Mouse (Mus musculus) hindbrain, postnatal 0 days (tissue): ENCODE results near the gene Lrrc8d. TPM values are rescaled to one million over a fixed set of nuclear protein-coding genes. Genes with fewer than 3 reads are reported as not detected.
A peak's percentile ranks its signal among the peaks of the same experiment; 100 is the strongest.

ENCODE experiments used
- ATAC-seq: fragments of 200-750 bp; cut with Nextera tagmentation; 2 replicates; pipeline ENCODE4 v1.8.0; 2017; ENCODE audit warnings: mild to moderate bottlenecking, moderate TSS enrichment, moderate library complexity
- DNase-seq: peaks from one replicate; pipeline ENCODE4 v3.0.0-alpha.2; 2015; ENCODE audit warnings: low spot score
- H3K27ac ChIP-seq: fragments of 300-500 bp; sonication (generic); 2 replicates; pipeline ENCODE4 v1.5.1; 2014; ENCODE audit warnings: mild to moderate bottlenecking
- H3K27me3 ChIP-seq: fragments of 300-500 bp; sonication (generic); 2 replicates; pipeline ENCODE4 v1.6.1; 2014; ENCODE audit warnings: low read length, mixed read lengths; ENCODE audit not compliant: insufficient read depth
- H3K36me3 ChIP-seq: fragments of 300-500 bp; sonication (generic); 2 replicates; pipeline ENCODE4 v1.6.1; 2014; ENCODE audit warnings: low read length, mixed read lengths; ENCODE audit not compliant: insufficient read depth
- H3K4me1 ChIP-seq: fragments of 300-500 bp; sonication (generic); 2 replicates; pipeline ENCODE4 v1.6.1; 2014; ENCODE audit warnings: antibody characterized with exemption, low read length, mixed read lengths; ENCODE audit not compliant: insufficient read depth
- H3K4me2 ChIP-seq: fragments of 300-500 bp; sonication (generic); 2 replicates; pipeline ENCODE4 v1.6.1; 2014; ENCODE audit warnings: low read depth, mild to moderate bottlenecking, low read length, moderate library complexity, mixed read lengths
- H3K4me3 ChIP-seq: fragments of 300-500 bp; sonication (generic); 2 replicates; pipeline ENCODE4 v1.5.1; 2014; ENCODE audit warnings: low read length
- H3K9ac ChIP-seq: fragments of 300-500 bp; sonication (generic); replicated peaks from 2 replicates; pipeline ENCODE4 v1.6.1; 2014; ENCODE audit warnings: mild to moderate bottlenecking, low read length, moderate library complexity, mixed read lengths
- H3K9me3 ChIP-seq: fragments of 300-500 bp; sonication (generic); 2 replicates; pipeline ENCODE4 v1.6.1; 2016; ENCODE audit warnings: low read length, mixed read lengths
- CTCF ChIP-seq: IDR thresholded peaks from 2 replicates; pipeline ENCODE4 v1.5.1; 2016; ENCODE audit warnings: antibody characterized with exemption, control low read depth, low read depth
- WGBS: fragments of 180-500 bp; shearing (Covaris S2); extraction: QIAGEN DNeasy Blood & Tissue Kit; methylation state at CpG from one replicate; pipeline ENCODE4 v1.1.7; 2014; 5-methylcytosine and 5-hydroxymethylcytosine counted together
- polyA plus RNA-seq: library from polyadenylated mRNA; unstranded; fragments of >200 nt; fragmentation: Nextera tagmentation; extraction: Ambion mirVana; gene quantifications from 2 replicates; pipeline ENCODE4 v1.2.1, GENCODE M21; 2015
- total RNA-seq: library from RNA; depleted of rRNA; stranded (reverse); fragments of >200 nt; gene quantifications from 2 replicates; pipeline ENCODE4 v1.2.3, GENCODE M21; 2014

Lrrc8d gene
- total and polyA plus RNA-seq, 2 experiments from 2014 or later: 11.7 to 27.7 TPM

- Histone ChIP-seq H3K9me3 (no peaks in the 10 kb centered on the region), H3K4me2 (no peak overlapping the region), H3K4me3 (no peak overlapping the region), H3K27ac (no peak overlapping the region), H3K9ac (no peak overlapping the region), H3K4me1 (peaks cover 13% of the 10 kb centered on the region), H3K27me3 (no peaks in the 10 kb centered on the region), H3K36me3 (no peaks in the 10 kb centered on the region)
- 28% methylated on average over 9 of the region's 9 CpGs for WGBS
- TF ChIP-seq CTCF: no peak
- ATAC-seq (no peak), DNase-seq (peak; percentile 60)
These were observed 4.8 kb downstream of the Lrrc8d start for GRCm38 (mm10) chr5:105704573-105704972.

- Histone ChIP-seq H3K4me1 (peaks cover 9% of the 10 kb centered on the region), H3K4me3 (no peak overlapping the region), H3K27ac (no peak overlapping the region), H3K9me3 (no peaks in the 10 kb centered on the region), H3K9ac (no peak overlapping the region), H3K36me3 (no peaks in the 10 kb centered on the region), H3K4me2 (no peak overlapping the region), H3K27me3 (no peaks in the 10 kb centered on the region)
- TF ChIP-seq CTCF: no peak
- WGBS: 80% methylated on average over 11 of the region's 11 CpGs
- DNase-seq (no peak), ATAC-seq (no peak)
These were observed 6.9 kb downstream of the Lrrc8d start for GRCm38 (mm10) chr5:105706635-105707034.

GRCm38 (mm10) chr5:105708276-105708675 lies 8.5 kb downstream of the Lrrc8d start:
- Histone ChIP-seq H3K9ac (no peak overlapping the region), H3K36me3 (no peaks in the 10 kb centered on the region), H3K27me3 (no peaks in the 10 kb centered on the region), H3K4me3 (no peak overlapping the region), H3K9me3 (no peaks in the 10 kb centered on the region), H3K27ac (no peak overlapping the region), H3K4me2 (no peak overlapping the region), H3K4me1 (peaks cover 9% of the 10 kb centered on the region)
- DNase-seq: no peak
- ATAC-seq: no peak
- no peak for TF ChIP-seq CTCF
- WGBS: 77% methylated on average over 5 of the region's 5 CpGs

- no peaks in the 10 kb centered on the region for H3K9me3 ChIP-seq
- no peak for TF ChIP-seq CTCF
- no peak overlapping the region for H3K27ac ChIP-seq
- no peak overlapping the region for H3K4me3 ChIP-seq
- H3K9ac ChIP-seq: no peak overlapping the region
- H3K36me3 ChIP-seq: no peaks in the 10 kb centered on the region
- DNase-seq (no peak), ATAC-seq (0 out of 2 replicates have a peak, but pooled peaks have one; percentile 31)
- no peaks in the 10 kb centered on the region for H3K4me1 ChIP-seq
- no peak overlapping the region for H3K4me2 ChIP-seq
- 84% methylated on average over 7 of the region's 7 CpGs for WGBS
- no peaks in the 10 kb centered on the region for H3K27me3 ChIP-seq
These were observed 10.7 kb downstream of the Lrrc8d start for GRCm38 (mm10) chr5:105710473-105710872.

GRCm38 (mm10) chr5:105714446-105714845 lies 14.7 kb downstream of the Lrrc8d start:
- no peak for DNase-seq
- H3K27ac ChIP-seq: peak overlapping the region; percentile 74; the same call in 1 of the 2 replicates
- H3K4me3 ChIP-seq: no peak overlapping the region
- no peak overlapping the region for H3K4me2 ChIP-seq
- TF ChIP-seq CTCF: no peak
- no peaks in the 10 kb centered on the region for H3K9me3 ChIP-seq
- peaks cover 11% of the 10 kb centered on the region; the same call in 1 of the 2 replicates for H3K4me1 ChIP-seq
- ATAC-seq: no peak
- WGBS: 89% methylated on average over 6 of the region's 6 CpGs
- no peaks in the 10 kb centered on the region for H3K36me3 ChIP-seq
- no peak overlapping the region for H3K9ac ChIP-seq
- H3K27me3 ChIP-seq: no peaks in the 10 kb centered on the region

GRCm38 (mm10) chr5:105715095-105715494 lies 15.3 kb downstream of the Lrrc8d start:
- peak overlapping the region; percentile 74 for H3K27ac ChIP-seq
- no peak for ATAC-seq

GRCm38 (mm10) chr5:105715531-105716124 lies 15.9 kb downstream of the Lrrc8d start:
- peak overlapping the region; percentile 8 for H3K4me2 ChIP-seq
- H3K9ac ChIP-seq: no peak overlapping the region
- ATAC-seq (peak; percentile 75), DNase-seq (peak; percentile 80)
- no peak for TF ChIP-seq CTCF
- H3K27me3 ChIP-seq: no peaks in the 10 kb centered on the region
- no peaks in the 10 kb centered on the region for H3K36me3 ChIP-seq
- H3K9me3 ChIP-seq: no peaks in the 10 kb centered on the region
- 34% methylated on average over 10 of the region's 10 CpGs for WGBS
- H3K27ac ChIP-seq: peak overlapping the region; percentile 74
- no peak overlapping the region for H3K4me3 ChIP-seq
- peaks cover 11% of the 10 kb centered on the region; the same call in 1 of the 2 replicates for H3K4me1 ChIP-seq

More at GRCm38 (mm10) chr5:105715095-105715494, 15.3 kb downstream of the Lrrc8d start:
- no peak overlapping the region for H3K9ac ChIP-seq
- no peaks in the 10 kb centered on the region for H3K36me3 ChIP-seq
- no peak overlapping the region for H3K4me3 ChIP-seq
- DNase-seq: no peak
- H3K4me2 ChIP-seq: peak overlapping the region; percentile 8
- no peak for TF ChIP-seq CTCF
- WGBS: 64% methylated on average over 8 of the region's 8 CpGs
- no peaks in the 10 kb centered on the region for H3K9me3 ChIP-seq
- H3K4me1 ChIP-seq: peaks cover 11% of the 10 kb centered on the region; the same call in 1 of the 2 replicates
- no peaks in the 10 kb centered on the region for H3K27me3 ChIP-seq
